Mouse (Mus musculus): Measurements from ENCODE around the gene Psmb2. TPM values are rescaled to one million over a fixed set of nuclear protein-coding genes. Genes with fewer than 3 reads are reported as not detected.

The Psmb2 gene
- polyA plus RNA-seq, 1 experiment from 2014 or later: 342 TPM

GRCm38 (mm10) chr4:126661249-126661648 is 16.2 kb upstream of the Psmb2 start:
- no peak overlapping the region for H3K4me2 ChIP-seq (replicated peaks; ENCODE audit: low read depth, low read length)
- TF ChIP-seq EP300 (IDR thresholded peaks at IDR 0.05): no peak
- no peak for TF ChIP-seq CTCF (IDR thresholded peaks at IDR 0.05)
- no peaks in the 10 kb centered on the region for H3K27me3 ChIP-seq (replicated peaks; ENCODE audit: insufficient read depth, low read length)
- H3K4me3 ChIP-seq (ENCODE audit: low read depth, low read length): no peak overlapping the region
- 61% methylated on average over 7 of the region's 7 CpGs for WGBS
- H3K9ac ChIP-seq (replicated peaks; ENCODE audit: low read depth): no peak overlapping the region
- ATAC-seq (no peak), DNase-seq (ENCODE audit: low spot score) (no peak)
- no peaks in the 10 kb centered on the region for H3K4me1 ChIP-seq (ENCODE audit: insufficient read depth, low read depth, low read length)
- no peaks in the 10 kb centered on the region for H3K9me3 ChIP-seq (ENCODE audit: low read length)
- H3K27ac ChIP-seq (ENCODE audit: low read length): no peak overlapping the region
- H3K36me3 ChIP-seq (ENCODE audit: insufficient read depth, low read length): no peaks in the 10 kb centered on the region

GRCm38 (mm10) chr4:126667075-126667474 is 10.4 kb upstream of the Psmb2 start:
- Histone ChIP-seq H3K4me1 (ENCODE audit: insufficient read depth, low read depth, low read length) (no peaks in the 10 kb centered on the region), H3K27me3 (replicated peaks; ENCODE audit: insufficient read depth, low read length) (no peaks in the 10 kb centered on the region), H3K36me3 (ENCODE audit: insufficient read depth, low read length) (no peaks in the 10 kb centered on the region), H3K9me3 (ENCODE audit: low read length) (no peaks in the 10 kb centered on the region), H3K4me3 (ENCODE audit: low read depth, low read length) (no peak overlapping the region), H3K4me2 (replicated peaks; ENCODE audit: low read depth, low read length) (no peak overlapping the region), H3K9ac (replicated peaks; ENCODE audit: low read depth) (no peak overlapping the region), H3K27ac (ENCODE audit: low read length) (no peak overlapping the region)
- no peak for ATAC-seq
- TF ChIP-seq CTCF (IDR thresholded peaks at IDR 0.05): peak; percentile 22; the same call in 1 of the 2 replicates
- TF ChIP-seq EP300 (IDR thresholded peaks at IDR 0.05): no peak
- WGBS: 88% methylated on average over 2 of the region's 2 CpGs
- no peak for DNase-seq (ENCODE audit: low spot score)

GRCm38 (mm10) chr4:126682298-126682697 is 4.9 kb downstream of the Psmb2 start:
- no peaks in the 10 kb centered on the region for H3K27me3 ChIP-seq (replicated peaks; ENCODE audit: insufficient read depth, low read length)
- H3K9me3 ChIP-seq (ENCODE audit: low read length): no peaks in the 10 kb centered on the region
- no peak overlapping the region for H3K27ac ChIP-seq (ENCODE audit: low read length)
- H3K4me2 ChIP-seq (replicated peaks; ENCODE audit: low read depth, low read length): no peak overlapping the region
- TF ChIP-seq CTCF (IDR thresholded peaks at IDR 0.05) (no peak), EP300 (IDR thresholded peaks at IDR 0.05) (no peak)
- no peak for DNase-seq (ENCODE audit: low spot score)
- H3K9ac ChIP-seq (replicated peaks; ENCODE audit: low read depth): no peak overlapping the region
- H3K4me1 ChIP-seq (ENCODE audit: insufficient read depth, low read depth, low read length): no peaks in the 10 kb centered on the region
- 77% methylated on average over 5 of the region's 5 CpGs for WGBS
- no peak overlapping the region for H3K4me3 ChIP-seq (ENCODE audit: low read depth, low read length)
- no peak for ATAC-seq
- peaks cover 24% of the 10 kb centered on the region; the same call in 1 of the 2 replicates for H3K36me3 ChIP-seq (ENCODE audit: insufficient read depth, low read length)

- H3K27me3 ChIP-seq (replicated peaks; ENCODE audit: insufficient read depth, low read length): no peaks in the 10 kb centered on the region
- ATAC-seq (no peak), DNase-seq (ENCODE audit: low spot score) (no peak)
These were observed 5.7 kb downstream of the Psmb2 start for GRCm38 (mm10) chr4:126683084-126683483.

GRCm38 (mm10) chr4:126689457-126689856 is 12.0 kb downstream of the Psmb2 start:
- no peaks in the 10 kb centered on the region for H3K27me3 ChIP-seq (replicated peaks; ENCODE audit: insufficient read depth, low read length)
- no peak overlapping the region for H3K4me3 ChIP-seq (ENCODE audit: low read depth, low read length)
- no peak for ATAC-seq
- H3K4me1 ChIP-seq (ENCODE audit: insufficient read depth, low read depth, low read length): no peaks in the 10 kb centered on the region
- no peak overlapping the region for H3K9ac ChIP-seq (replicated peaks; ENCODE audit: low read depth)
- H3K9me3 ChIP-seq (ENCODE audit: low read length): no peaks in the 10 kb centered on the region
- peaks cover 29% of the 10 kb centered on the region; the same call in 1 of the 2 replicates for H3K36me3 ChIP-seq (ENCODE audit: insufficient read depth, low read length)
- H3K4me2 ChIP-seq (replicated peaks; ENCODE audit: low read depth, low read length): no peak overlapping the region
- no peak for DNase-seq (ENCODE audit: low spot score)
- WGBS: 88% methylated on average over 2 of the region's 2 CpGs
- H3K27ac ChIP-seq (ENCODE audit: low read length): no peak overlapping the region
- TF ChIP-seq EP300 (IDR thresholded peaks at IDR 0.05): no peak
- TF ChIP-seq CTCF (IDR thresholded peaks at IDR 0.05): no peak

More at GRCm38 (mm10) chr4:126683084-126683483, 5.7 kb downstream of the Psmb2 start:
- TF ChIP-seq CTCF (IDR thresholded peaks at IDR 0.05): no peak
- TF ChIP-seq EP300 (IDR thresholded peaks at IDR 0.05): no peak
- Histone ChIP-seq H3K4me3 (ENCODE audit: low read depth, low read length) (no peak overlapping the region), H3K4me2 (replicated peaks; ENCODE audit: low read depth, low read length) (no peak overlapping the region), H3K4me1 (ENCODE audit: insufficient read depth, low read depth, low read length) (no peaks in the 10 kb centered on the region), H3K36me3 (ENCODE audit: insufficient read depth, low read length) (peaks cover 24% of the 10 kb centered on the region; the same call in 1 of the 2 replicates), H3K27ac (ENCODE audit: low read length) (no peak overlapping the region), H3K9ac (replicated peaks; ENCODE audit: low read depth) (no peak overlapping the region), H3K9me3 (ENCODE audit: low read length) (no peaks in the 10 kb centered on the region)
- WGBS: 76% methylated on average over 3 of the region's 3 CpGs

- Histone ChIP-seq H3K27ac (ENCODE audit: low read length) (no peak overlapping the region), H3K4me2 (replicated peaks; ENCODE audit: low read depth, low read length) (no peak overlapping the region), H3K4me3 (ENCODE audit: low read depth, low read length) (no peak overlapping the region), H3K4me1 (ENCODE audit: insufficient read depth, low read depth, low read length) (no peaks in the 10 kb centered on the region), H3K36me3 (ENCODE audit: insufficient read depth, low read length) (0 out of 2 replicates have a peak, but pooled peaks cover 10% of the 10 kb centered on the region), H3K27me3 (replicated peaks; ENCODE audit: insufficient read depth, low read length) (no peaks in the 10 kb centered on the region), H3K9ac (replicated peaks; ENCODE audit: low read depth) (no peak overlapping the region), H3K9me3 (ENCODE audit: low read length) (no peaks in the 10 kb centered on the region)
- ATAC-seq (no peak), DNase-seq (ENCODE audit: low spot score) (no peak)
- TF ChIP-seq EP300 (IDR thresholded peaks at IDR 0.05): no peak
- no peak for TF ChIP-seq CTCF (IDR thresholded peaks at IDR 0.05)
- WGBS: 81% methylated on average over 5 of the region's 5 CpGs
These were observed 15.6 kb downstream of the Psmb2 start for GRCm38 (mm10) chr4:126693021-126693420.

- ATAC-seq: no peak
- peaks cover 6% of the 10 kb centered on the region; the same call in 1 of the 2 replicates for H3K36me3 ChIP-seq (ENCODE audit: insufficient read depth, low read length)
- H3K4me3 ChIP-seq (ENCODE audit: low read depth, low read length): no peak overlapping the region
- no peaks in the 10 kb centered on the region for H3K27me3 ChIP-seq (replicated peaks; ENCODE audit: insufficient read depth, low read length)
- no peak overlapping the region for H3K9ac ChIP-seq (replicated peaks; ENCODE audit: low read depth)
- no peak overlapping the region for H3K4me2 ChIP-seq (replicated peaks; ENCODE audit: low read depth, low read length)
- no peaks in the 10 kb centered on the region for H3K4me1 ChIP-seq (ENCODE audit: insufficient read depth, low read depth, low read length)
- no peak for TF ChIP-seq CTCF (IDR thresholded peaks at IDR 0.05)
- no peak for DNase-seq (ENCODE audit: low spot score)
- no peaks in the 10 kb centered on the region for H3K9me3 ChIP-seq (ENCODE audit: low read length)
- H3K27ac ChIP-seq (ENCODE audit: low read length): no peak overlapping the region
- 91% methylated on average over 4 of the region's 4 CpGs for WGBS
These were observed 19.5 kb downstream of the Psmb2 start for GRCm38 (mm10) chr4:126696908-126697307.
